Mouse (Mus musculus): ENCODE results near the gene Rhebl1. TPM values are rescaled to one million over a fixed set of nuclear protein-coding genes. Genes with fewer than 3 reads are reported as not detected.
A peak's percentile ranks its signal among the peaks of the same experiment; 100 is the strongest.
"Not testable (repeated sequence)": the region's sequence is repeated elsewhere in the genome, so short reads cannot be mapped to it uniquely, and the experiment has no call there.

Rhebl1 gene
- polyA plus RNA-seq (2015; fragmentation: Nextera tagmentation; extraction: Ambion mirVana), result 6.2 and 6.6 TPM in 2 replicates

- Histone ChIP-seq H3K9me3 (no peaks in the 10 kb centered on the region), H3K4me1 (peaks cover 62% of the 10 kb centered on the region), H3K9ac (peak within 1 kb of the TSS; percentile 80), H3K4me2 (peak within 1 kb of the TSS; percentile 100), H3K27ac (replicated peaks) (0 out of 2 replicates have a peak within 1 kb of the TSS, but pooled peaks have one; percentile 34), H3K4me3 (peak within 1 kb of the TSS; percentile 64), H3K36me3 (no peaks in the 10 kb centered on the region), H3K27me3 (replicated peaks) (peaks cover 78% of the 10 kb centered on the region)
- no peak for ATAC-seq (ENCODE audit: extremely low read depth, insufficient number of reproducible peaks, low FRiP score, low TSS enrichment)
- WGBS, result under 1% methylated on average over 74 of the region's 77 CpGs
These were observed at the start of gene Rhebl1 for GRCm38 (mm10) chr15:98893940-98894745. Rhebl1 (minus strand) TSS chr15:98894540.

DNA sequence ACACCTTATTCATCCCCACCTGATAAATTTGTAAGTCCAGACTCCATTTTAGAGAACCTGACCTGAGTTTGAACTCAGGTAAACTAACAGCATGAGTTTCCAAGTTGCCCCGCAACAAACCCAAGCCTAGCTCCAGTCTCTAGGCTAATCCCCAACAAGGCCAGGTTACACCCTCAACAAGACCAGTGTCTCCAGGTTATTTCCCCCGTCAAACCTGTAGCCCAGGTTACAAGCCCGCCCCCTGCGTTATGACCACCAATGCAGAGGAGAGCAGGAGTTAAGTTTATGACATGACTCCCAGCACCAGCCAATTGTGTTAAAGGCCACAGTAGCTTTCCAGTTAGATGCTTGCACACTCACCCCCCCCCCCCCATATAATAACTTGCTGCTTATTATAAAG is 48.8 kb upstream of the Rhebl1 start:
- no peak for ATAC-seq (ENCODE audit: extremely low read depth, insufficient number of reproducible peaks, low FRiP score, low TSS enrichment)
- Histone ChIP-seq H3K4me3 (no peak overlapping the region), H3K9me3 (no peaks in the 10 kb centered on the region; the same call in 1 of the 2 replicates), H3K36me3 (no peaks in the 10 kb centered on the region), H3K27ac (replicated peaks) (no peak overlapping the region), H3K4me2 (no peak overlapping the region), H3K4me1 (no peaks in the 10 kb centered on the region), H3K27me3 (replicated peaks) (no peaks in the 10 kb centered on the region), H3K9ac (no peak overlapping the region)
- WGBS, result 73% methylated on average over 4 of the region's 4 CpGs

DNA sequence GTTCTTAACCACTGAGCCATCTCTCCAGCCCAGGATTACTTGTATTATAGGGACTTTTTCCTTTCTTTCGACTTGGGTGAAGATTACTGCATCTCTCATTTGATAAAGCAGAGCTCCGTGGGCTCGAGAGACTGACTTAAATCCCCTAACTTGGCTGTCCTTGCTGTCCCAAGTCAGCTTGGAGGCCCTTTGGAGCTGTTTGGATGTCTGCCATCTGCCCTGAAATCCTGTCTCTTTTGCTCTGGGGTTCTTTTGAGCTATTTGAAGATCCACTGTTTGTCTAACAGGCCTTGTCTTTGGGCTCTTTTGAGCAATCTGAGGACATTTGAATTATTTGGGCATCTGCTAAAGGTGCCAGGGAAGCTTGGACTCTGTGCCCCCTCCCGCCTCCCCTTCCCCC is 47.7 kb upstream of the Rhebl1 start:
- Histone ChIP-seq H3K9me3 (no peaks in the 10 kb centered on the region; the same call in 1 of the 2 replicates), H3K4me1 (no peaks in the 10 kb centered on the region), H3K9ac (no peak overlapping the region), H3K4me3 (no peak overlapping the region), H3K36me3 (no peaks in the 10 kb centered on the region), H3K4me2 (no peak overlapping the region), H3K27ac (replicated peaks) (no peak overlapping the region), H3K27me3 (replicated peaks) (no peaks in the 10 kb centered on the region)
- WGBS, result 74% methylated on average over 4 of the region's 4 CpGs
- no peak for ATAC-seq (ENCODE audit: extremely low read depth, insufficient number of reproducible peaks, low FRiP score, low TSS enrichment)

DNA sequence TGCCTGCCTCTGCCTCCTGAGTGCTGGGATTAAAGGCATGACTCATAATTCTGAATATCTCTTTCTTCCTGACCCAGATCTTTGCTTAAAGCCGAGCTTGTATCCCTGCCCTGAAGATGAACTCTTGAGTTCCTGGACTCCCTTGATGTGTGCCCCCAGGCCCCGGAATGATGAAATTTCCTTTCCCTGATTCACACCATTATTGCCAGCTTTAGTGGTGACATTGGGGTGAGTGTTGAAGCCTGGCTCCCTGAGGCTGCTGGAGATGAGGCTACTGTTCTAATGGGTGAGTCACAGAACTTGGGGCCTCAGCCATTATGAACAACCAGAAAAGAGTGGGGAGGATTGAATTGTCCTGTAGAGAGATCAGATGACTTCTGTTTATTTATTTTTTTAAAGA is 47.2 kb upstream of the Rhebl1 start:
- Histone ChIP-seq H3K4me1 (no peaks in the 10 kb centered on the region), H3K4me2 (no peak overlapping the region), H3K27me3 (replicated peaks) (no peaks in the 10 kb centered on the region), H3K27ac (replicated peaks) (no peak overlapping the region), H3K9me3 (no peaks in the 10 kb centered on the region; the same call in 1 of the 2 replicates), H3K9ac (no peak overlapping the region), H3K36me3 (no peaks in the 10 kb centered on the region), H3K4me3 (no peak overlapping the region)
- no peak for ATAC-seq (ENCODE audit: extremely low read depth, insufficient number of reproducible peaks, low FRiP score, low TSS enrichment)
- 49% methylated on average over 2 of the region's 2 CpGs for WGBS

DNA sequence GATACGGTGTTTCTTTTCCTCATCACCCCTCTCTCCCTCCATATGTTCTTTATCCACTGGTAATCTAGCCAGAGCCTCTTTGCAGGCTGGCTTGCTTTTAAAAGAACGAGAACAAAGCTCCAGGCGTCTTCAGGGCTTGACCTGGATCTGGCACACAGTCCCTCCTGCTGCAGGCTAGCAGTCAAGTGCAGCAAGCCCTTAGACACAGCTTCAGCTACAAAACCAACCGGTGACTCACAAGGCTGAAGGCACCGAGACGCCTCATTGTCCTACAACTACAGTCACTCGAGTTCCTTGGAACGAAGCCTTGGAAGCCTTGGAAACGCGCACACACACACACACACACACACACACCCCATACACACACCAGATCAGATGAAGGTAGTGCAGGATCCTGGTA is 46.5 kb upstream of the Rhebl1 start:
- H3K27me3 ChIP-seq (replicated peaks), result no peaks in the 10 kb centered on the region
- WGBS, result 71% methylated on average over 10 of the region's 10 CpGs
- H3K27ac ChIP-seq (replicated peaks), result no peak overlapping the region
- H3K4me2 ChIP-seq, result no peak overlapping the region
- H3K9me3 ChIP-seq, result no peaks in the 10 kb centered on the region; the same call in 1 of the 2 replicates
- no peaks in the 10 kb centered on the region for H3K36me3 ChIP-seq
- H3K4me1 ChIP-seq, result peaks cover 2% of the 10 kb centered on the region
- H3K9ac ChIP-seq, result no peak overlapping the region
- no peak for ATAC-seq (ENCODE audit: extremely low read depth, insufficient number of reproducible peaks, low FRiP score, low TSS enrichment)
- H3K4me3 ChIP-seq, result no peak overlapping the region

- ATAC-seq (ENCODE audit: extremely low read depth, insufficient number of reproducible peaks, low FRiP score, low TSS enrichment), result peak; percentile 92
- WGBS, result under 1% methylated on average over 57 of the region's 58 CpGs
- Histone ChIP-seq H3K4me2 (peak within 1 kb of the TSS; percentile 83), H3K9ac (peak within 1 kb of the TSS; percentile 99), H3K36me3 (peaks cover 22% of the 10 kb centered on the region), H3K4me1 (peaks cover 25% of the 10 kb centered on the region), H3K27me3 (replicated peaks) (no peaks in the 10 kb centered on the region), H3K4me3 (peak within 1 kb of the TSS; percentile 87), H3K9me3 (no peaks in the 10 kb centered on the region), H3K27ac (replicated peaks) (peak within 1 kb of the TSS; percentile 100)
These were observed 40.0 kb upstream of the Rhebl1 start, which contains the start of gene Tuba1b for GRCm38 (mm10) chr15:98934217-98934839. Tuba1b (minus strand) TSS chr15:98934565.

GRCm38 (mm10) chr15:98933833-98934216 is 39.5 kb upstream of the Rhebl1 start:
- Histone ChIP-seq H3K9ac (peak overlapping the region; percentile 99), H3K4me2 (peak overlapping the region; percentile 83), H3K9me3 (no peaks in the 10 kb centered on the region), H3K27ac (replicated peaks) (peak overlapping the region; percentile 100), H3K36me3 (peaks cover 22% of the 10 kb centered on the region), H3K4me3 (peak overlapping the region; percentile 87), H3K27me3 (replicated peaks) (no peaks in the 10 kb centered on the region), H3K4me1 (peaks cover 29% of the 10 kb centered on the region)
- under 1% methylated on average over 35 of the region's 35 CpGs for WGBS
- ATAC-seq (ENCODE audit: extremely low read depth, insufficient number of reproducible peaks, low FRiP score, low TSS enrichment), result peak; percentile 76

DNA sequence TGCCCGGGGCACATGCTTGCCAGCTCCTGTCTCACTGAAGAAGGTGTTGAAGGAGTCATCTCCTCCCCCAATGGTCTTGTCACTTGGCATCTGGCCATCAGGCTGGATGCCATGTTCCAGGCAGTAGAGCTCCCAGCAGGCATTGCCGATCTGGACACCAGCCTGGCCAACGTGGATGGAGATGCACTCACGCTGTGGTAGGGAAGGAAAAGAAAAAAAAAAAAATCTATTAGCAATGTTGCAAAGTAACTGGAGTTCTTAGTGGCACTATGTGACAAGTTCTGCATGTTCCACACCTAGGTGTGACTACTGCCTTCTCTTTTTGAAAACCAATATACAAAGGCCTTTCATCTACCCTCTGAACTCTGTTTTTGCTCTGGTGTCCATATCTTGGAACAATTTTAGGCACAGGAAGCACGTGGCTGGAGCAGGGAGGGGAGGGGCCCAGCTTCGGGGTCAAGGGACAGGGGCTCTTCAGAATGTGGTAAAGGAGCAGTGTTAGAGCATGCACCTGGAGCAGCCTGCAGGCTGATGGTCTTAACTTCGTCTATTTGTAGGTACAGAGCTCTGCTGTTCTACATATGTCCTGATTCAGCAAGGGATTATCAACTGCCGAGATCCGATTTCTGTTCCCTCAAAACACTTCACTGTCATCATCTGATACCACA is 38.8 kb upstream of the Rhebl1 start:
- peak overlapping the region; percentile 83 for H3K4me2 ChIP-seq
- not testable (repeated sequence) for H3K27me3 ChIP-seq (replicated peaks); H3K9me3 ChIP-seq; ATAC-seq (ENCODE audit: extremely low read depth, insufficient number of reproducible peaks, low FRiP score, low TSS enrichment)
- peak overlapping the region; percentile 87 for H3K4me3 ChIP-seq
- 7% methylated on average over 8 of the region's 9 CpGs for WGBS
- H3K27ac ChIP-seq (replicated peaks), result peak overlapping the region; percentile 100
- H3K9ac ChIP-seq, result peak overlapping the region; percentile 99
- peaks cover 36% of the 10 kb centered on the region for H3K4me1 ChIP-seq
- peaks cover 22% of the 10 kb centered on the region for H3K36me3 ChIP-seq

DNA sequence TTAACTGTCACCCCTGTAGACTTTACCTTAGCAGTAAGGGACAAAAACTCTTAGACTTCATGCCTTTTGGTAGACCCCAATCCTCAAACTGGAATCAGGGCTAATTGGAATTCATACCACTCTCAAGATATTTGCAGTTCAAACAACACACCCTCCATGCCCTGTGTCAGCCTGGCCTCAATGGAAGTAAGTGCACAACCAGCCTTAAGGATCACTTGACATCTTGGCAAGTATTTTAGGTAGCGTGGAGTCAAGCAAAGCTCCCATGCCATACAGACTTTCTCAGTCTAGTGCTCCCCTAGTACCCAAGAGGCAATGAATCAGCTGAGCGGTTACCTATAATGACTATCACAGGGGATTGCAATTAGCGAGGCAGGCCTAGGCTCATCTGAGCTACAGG is 36.7 kb upstream of the Rhebl1 start:
- no peak overlapping the region for H3K4me3 ChIP-seq
- H3K4me1 ChIP-seq, result peaks cover 37% of the 10 kb centered on the region
- ATAC-seq (ENCODE audit: extremely low read depth, insufficient number of reproducible peaks, low FRiP score, low TSS enrichment), result no peak
- H3K27ac ChIP-seq (replicated peaks), result peak overlapping the region; percentile 4; the same call in 1 of the 2 replicates
- peaks cover 22% of the 10 kb centered on the region for H3K36me3 ChIP-seq
- peak overlapping the region; percentile 61 for H3K9ac ChIP-seq
- peak overlapping the region; percentile 11; the same call in 1 of the 2 replicates for H3K4me2 ChIP-seq
- no peaks in the 10 kb centered on the region for H3K27me3 ChIP-seq (replicated peaks)
- WGBS, result 80% methylated on average over 3 of the region's 3 CpGs
- H3K9me3 ChIP-seq, result no peaks in the 10 kb centered on the region

DNA sequence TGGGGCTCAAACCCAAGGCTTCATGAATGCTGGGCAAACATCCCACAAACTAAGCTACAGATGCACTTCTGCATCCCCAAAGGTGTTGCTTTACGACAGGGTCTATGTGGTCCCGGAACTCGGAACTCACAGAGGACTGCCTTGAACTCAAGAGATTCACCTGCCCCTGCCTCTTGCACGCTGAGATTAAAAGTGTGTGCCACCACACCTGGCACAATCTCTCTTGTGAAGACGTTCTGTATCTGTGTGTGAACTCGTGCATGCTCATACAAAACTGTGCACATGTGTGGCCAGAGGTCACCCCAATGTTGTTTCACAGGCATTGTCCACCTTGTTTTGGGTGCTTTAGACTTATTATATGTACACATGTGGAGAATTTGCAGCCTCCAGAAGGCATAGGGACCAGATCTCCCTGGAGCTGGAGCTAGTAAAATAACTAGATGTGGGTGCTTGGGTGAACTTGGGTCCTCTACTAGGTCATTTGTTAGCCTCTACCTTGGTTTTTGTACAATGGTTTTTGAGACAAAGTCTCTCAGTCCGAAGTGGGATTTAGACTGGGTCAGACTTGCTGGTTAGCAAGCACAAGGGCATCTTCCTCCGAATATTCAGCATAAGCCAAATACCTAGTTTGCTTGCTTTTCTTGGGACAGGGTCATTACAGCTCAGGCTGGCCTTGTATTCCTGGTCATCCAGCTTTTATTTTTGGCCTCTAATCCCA is 35.8 kb upstream of the Rhebl1 start:
- H3K9me3 ChIP-seq, result no peaks in the 10 kb centered on the region
- no peak overlapping the region; the same call in 1 of the 2 replicates for H3K9ac ChIP-seq
- peak overlapping the region; percentile 4; the same call in 1 of the 2 replicates for H3K27ac ChIP-seq (replicated peaks)
- ATAC-seq (ENCODE audit: extremely low read depth, insufficient number of reproducible peaks, low FRiP score, low TSS enrichment), result no peak
- peaks cover 22% of the 10 kb centered on the region for H3K36me3 ChIP-seq
- 37% methylated on average over 8 of the region's 8 CpGs for WGBS
- H3K4me1 ChIP-seq, result peaks cover 29% of the 10 kb centered on the region
- no peaks in the 10 kb centered on the region for H3K27me3 ChIP-seq (replicated peaks)
- no peak overlapping the region for H3K4me3 ChIP-seq
- no peak overlapping the region for H3K4me2 ChIP-seq
